Mouse (Mus musculus): ENCODE data around the gene Golim4. TPM values are rescaled to one million over a fixed set of nuclear protein-coding genes. Genes with fewer than 3 reads are reported as not detected.

Gene Golim4
- polyA plus RNA-seq, 1 experiment: 28.7 TPM

DNA sequence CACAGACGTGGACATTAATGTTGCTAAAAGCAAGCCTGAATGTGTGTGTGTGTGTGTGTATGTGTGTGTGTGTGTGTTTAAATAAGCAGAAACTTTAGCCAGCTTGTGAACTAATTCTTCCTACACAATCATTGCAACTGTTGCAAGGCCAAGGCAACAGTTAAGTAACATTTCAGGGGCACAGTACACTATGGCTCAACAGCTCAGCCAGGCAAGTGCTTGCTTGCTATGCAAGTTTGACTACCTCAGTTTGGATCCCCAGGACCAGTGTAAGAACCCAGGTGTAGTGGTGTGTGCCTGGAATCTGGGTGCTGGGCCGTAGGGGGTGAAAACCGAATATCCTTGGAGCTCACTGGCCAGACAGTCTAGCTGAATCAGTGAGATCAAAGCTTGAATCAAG lies 2.6 kb downstream of the Golim4 start:
- no peak for TF ChIP-seq POLR2A (IDR thresholded peaks at IDR 0.05; ENCODE audit: borderline replicate concordance, insufficient read depth, low read length)
- TF ChIP-seq CTCF (IDR thresholded peaks at IDR 0.05; ENCODE audit: borderline replicate concordance, insufficient read depth, low read depth, low read length): no peak
- 0 out of 2 replicates have a peak, but pooled peaks cover 2% of the 10 kb centered on the region for H3K4me1 ChIP-seq (ENCODE audit: control insufficient read depth, insufficient read depth, low read length)
- 68% methylated on average over 3 of the region's 3 CpGs for WGBS
- no peak overlapping the region for H3K27ac ChIP-seq (ENCODE audit: insufficient read depth, low read length)
- no peak for DNase-seq
- H3K4me3 ChIP-seq (replicated peaks; ENCODE audit: insufficient read depth, low read depth, low read length): no peak overlapping the region
- H3K27me3 ChIP-seq (ENCODE audit: control insufficient read depth, insufficient read depth, low read length): no peaks in the 10 kb centered on the region

GRCm38 (mm10) chr3:75952328-75953060 lies 4.3 kb downstream of the Golim4 start:
- TF ChIP-seq CTCF (IDR thresholded peaks at IDR 0.05; ENCODE audit: borderline replicate concordance, insufficient read depth, low read depth, low read length): no peak
- TF ChIP-seq POLR2A (IDR thresholded peaks at IDR 0.05; ENCODE audit: borderline replicate concordance, insufficient read depth, low read length): no peak
- Histone ChIP-seq H3K27me3 (ENCODE audit: control insufficient read depth, insufficient read depth, low read length) (no peaks in the 10 kb centered on the region), H3K27ac (ENCODE audit: insufficient read depth, low read length) (no peak overlapping the region), H3K4me1 (ENCODE audit: control insufficient read depth, insufficient read depth, low read length) (0 out of 2 replicates have a peak, but pooled peaks cover 2% of the 10 kb centered on the region), H3K4me3 (replicated peaks; ENCODE audit: insufficient read depth, low read depth, low read length) (no peak overlapping the region)
- no peak for DNase-seq
- WGBS: 86% methylated on average over 5 of the region's 5 CpGs

DNA sequence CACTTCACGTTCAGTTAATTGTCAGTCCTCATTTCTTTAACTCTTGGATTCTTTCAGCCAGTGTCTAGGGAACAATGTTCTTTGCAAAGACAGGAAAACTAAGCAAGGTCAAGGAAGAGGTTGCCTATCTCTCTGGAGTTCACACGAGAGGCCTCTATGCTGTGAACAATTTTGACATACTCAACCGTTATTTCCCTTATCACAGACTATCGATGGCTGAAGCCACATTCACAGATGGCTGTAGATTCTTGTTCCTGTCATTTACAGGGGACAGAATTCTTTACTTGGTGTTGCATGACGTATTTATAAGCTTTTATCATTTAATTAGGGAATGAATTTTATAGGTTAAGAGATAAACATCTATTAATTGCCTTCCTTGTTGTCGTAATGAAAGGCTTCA lies 5.9 kb downstream of the Golim4 start:
- WGBS: 90% methylated on average over 6 of the region's 6 CpGs
- TF ChIP-seq CTCF (IDR thresholded peaks at IDR 0.05; ENCODE audit: borderline replicate concordance, insufficient read depth, low read depth, low read length) (no peak), POLR2A (IDR thresholded peaks at IDR 0.05; ENCODE audit: borderline replicate concordance, insufficient read depth, low read length) (no peak)
- no peaks in the 10 kb centered on the region for H3K27me3 ChIP-seq (ENCODE audit: control insufficient read depth, insufficient read depth, low read length)

GRCm38 (mm10) chr3:75949358-75949757 lies 7.4 kb downstream of the Golim4 start:
- Histone ChIP-seq H3K27me3 (ENCODE audit: control insufficient read depth, insufficient read depth, low read length) (no peaks in the 10 kb centered on the region), H3K4me3 (replicated peaks; ENCODE audit: insufficient read depth, low read depth, low read length) (no peak overlapping the region), H3K4me1 (ENCODE audit: control insufficient read depth, insufficient read depth, low read length) (0 out of 2 replicates have a peak, but pooled peaks cover 2% of the 10 kb centered on the region), H3K27ac (ENCODE audit: insufficient read depth, low read length) (no peak overlapping the region)
- no peak for DNase-seq
- 87% methylated on average over 5 of the region's 5 CpGs for WGBS
- TF ChIP-seq POLR2A (IDR thresholded peaks at IDR 0.05; ENCODE audit: borderline replicate concordance, insufficient read depth, low read length) (no peak), CTCF (IDR thresholded peaks at IDR 0.05; ENCODE audit: borderline replicate concordance, insufficient read depth, low read depth, low read length) (no peak)

More for the DNA sequence above, 5.9 kb downstream of the Golim4 start:
- H3K27ac ChIP-seq (ENCODE audit: insufficient read depth, low read length): no peak overlapping the region
- DNase-seq: no peak
- H3K4me1 ChIP-seq (ENCODE audit: control insufficient read depth, insufficient read depth, low read length): 0 out of 2 replicates have a peak, but pooled peaks cover 2% of the 10 kb centered on the region
- H3K4me3 ChIP-seq (replicated peaks; ENCODE audit: insufficient read depth, low read depth, low read length): no peak overlapping the region

GRCm38 (mm10) chr3:75948541-75949095 lies 8.1 kb downstream of the Golim4 start:
- Histone ChIP-seq H3K27ac (ENCODE audit: insufficient read depth, low read length) (no peak overlapping the region), H3K4me1 (ENCODE audit: control insufficient read depth, insufficient read depth, low read length) (no peaks in the 10 kb centered on the region), H3K27me3 (ENCODE audit: control insufficient read depth, insufficient read depth, low read length) (no peaks in the 10 kb centered on the region), H3K4me3 (replicated peaks; ENCODE audit: insufficient read depth, low read depth, low read length) (no peak overlapping the region)
- TF ChIP-seq CTCF (IDR thresholded peaks at IDR 0.05; ENCODE audit: borderline replicate concordance, insufficient read depth, low read depth, low read length) (no peak), POLR2A (IDR thresholded peaks at IDR 0.05; ENCODE audit: borderline replicate concordance, insufficient read depth, low read length) (no peak)
- 90% methylated on average over 2 of the region's 2 CpGs for whole genome bisulfite sequencing
- no peak for DNase-seq

GRCm38 (mm10) chr3:75948003-75948402 lies 8.7 kb downstream of the Golim4 start:
- 98% methylated on average over 1 of the region's 1 CpGs for WGBS
- Histone ChIP-seq H3K4me1 (ENCODE audit: control insufficient read depth, insufficient read depth, low read length) (peaks cover 1% of the 10 kb centered on the region; the same call in 1 of the 2 replicates), H3K4me3 (replicated peaks; ENCODE audit: insufficient read depth, low read depth, low read length) (no peak overlapping the region), H3K27ac (ENCODE audit: insufficient read depth, low read length) (no peak overlapping the region), H3K27me3 (ENCODE audit: control insufficient read depth, insufficient read depth, low read length) (no peaks in the 10 kb centered on the region)
- DNase-seq: no peak
- TF ChIP-seq POLR2A (IDR thresholded peaks at IDR 0.05; ENCODE audit: borderline replicate concordance, insufficient read depth, low read length) (no peak), CTCF (IDR thresholded peaks at IDR 0.05; ENCODE audit: borderline replicate concordance, insufficient read depth, low read depth, low read length) (no peak)

GRCm38 (mm10) chr3:75942303-75943060 lies 14.3 kb downstream of the Golim4 start:
- 28% methylated on average over 12 of the region's 12 CpGs for whole genome bisulfite sequencing
- peaks cover 8% of the 10 kb centered on the region; the same call in 1 of the 2 replicates for H3K4me1 ChIP-seq (ENCODE audit: control insufficient read depth, insufficient read depth, low read length)
- no peak for TF ChIP-seq POLR2A (IDR thresholded peaks at IDR 0.05; ENCODE audit: borderline replicate concordance, insufficient read depth, low read length)
- TF ChIP-seq CTCF (IDR thresholded peaks at IDR 0.05; ENCODE audit: borderline replicate concordance, insufficient read depth, low read depth, low read length): no peak
- peak overlapping the region; percentile 28 for H3K4me3 ChIP-seq (replicated peaks; ENCODE audit: insufficient read depth, low read depth, low read length)
- no peaks in the 10 kb centered on the region for H3K27me3 ChIP-seq (ENCODE audit: control insufficient read depth, insufficient read depth, low read length)
- H3K27ac ChIP-seq (ENCODE audit: insufficient read depth, low read length): peak overlapping the region; percentile 92
- DNase-seq: peak; percentile 61 to 67
